ENCODE assay signal across 15 mouse cellular contexts in genomic region chr19:55938254-55939046, GRCm38 (mm10).
A peak's percentile ranks its signal among the peaks of the same experiment; 100 is the strongest.
DNase-seq lines count a peak whose midpoint lies in the region; ATAC-seq and TF ChIP-seq lines count a peak whose summit lies in the region.
"Had no signal": no experiment of that assay in that cellular context is flagged by ENCODE, and none has a peak within 500 bp of the region (broad histone marks: within the 10 kb centered on the region; RNA-seq: fewer than 3 reads in every experiment).

No protein-coding gene starts in this region.

- no peaks in the 10 kb centered on the region for H3K27me3 ChIP-seq in intestine, embryonic 14.5 days (replicated peaks; ENCODE audit: control insufficient read depth, insufficient read depth, low read length)
- H3K27me3 ChIP-seq in intestine, postnatal 0 days (replicated peaks; ENCODE audit: control insufficient read depth, insufficient read depth, low read length) = no peaks in the 10 kb centered on the region
- no peaks in the 10 kb centered on the region for H3K27me3 ChIP-seq in liver, embryonic 14.5 days (ENCODE audit: control insufficient read depth, insufficient read depth, low read length)
- H3K27me3 ChIP-seq: midbrain, embryonic 15.5 days had no signal

- no peaks in the 10 kb centered on the region for H3K36me3 ChIP-seq in intestine, embryonic 14.5 days (ENCODE audit: control insufficient read depth, insufficient read depth, low read length)
- H3K36me3 ChIP-seq in intestine, postnatal 0 days (ENCODE audit: control insufficient read depth, insufficient read depth) = no peaks in the 10 kb centered on the region
- peaks cover 5% of the 10 kb centered on the region; the same call in 1 of the 2 replicates for H3K36me3 ChIP-seq in liver, embryonic 14.5 days (replicated peaks; ENCODE audit: control insufficient read depth, insufficient read depth, low read depth)
- H3K36me3 ChIP-seq: forebrain, embryonic 15.5 days; midbrain, embryonic 15.5 days had no signal

- H3K27ac ChIP-seq in intestine, embryonic 14.5 days (ENCODE audit: low read depth) = no peak overlapping the region
- no peak overlapping the region for H3K27ac ChIP-seq in intestine, postnatal 0 days (ENCODE audit: low read depth, low read length)
- H3K27ac ChIP-seq in liver, embryonic 14.5 days = peak overlapping the region; percentile 98
- H3K27ac ChIP-seq: forebrain, embryonic 15.5 days; midbrain, embryonic 15.5 days had no signal

- no peak for TF ChIP-seq CTCF in intestine, postnatal 0 days (IDR thresholded peaks at IDR 0.05; ENCODE audit: low read depth)
- TF ChIP-seq CTCF in liver, embryonic 14.5 days (IDR thresholded peaks at IDR 0.05; ENCODE audit: low read depth) = no peak

- no peak for ATAC-seq in intestine, embryonic 14.5 days (replicated peaks; ENCODE audit: low FRiP score, low TSS enrichment, low read depth)
- ATAC-seq in intestine, postnatal 0 days = no peak
- ATAC-seq in common myeloid progenitor, adult 5-6 weeks (replicated peaks; ENCODE audit: low read depth, poor library complexity, severe bottlenecking) = peak; percentile 64
- ATAC-seq in liver, embryonic 14.5 days (ENCODE audit: insufficient read depth) = peak; percentile 72
- ATAC-seq: forebrain, embryonic 15.5 days; inflammation-experienced regulatory T-cells, adult 6 months; midbrain, embryonic 15.5 days had no signal

- peak; percentile 99 for TF ChIP-seq EP300 in liver, embryonic 14.5 days (IDR thresholded peaks at IDR 0.05; ENCODE audit: low read depth)

- peak; percentile 37 for DNase-seq in intestine, embryonic 14.5 days (ENCODE audit: low spot score)
- peak; percentile 90 for DNase-seq in MEL-GATA-1-ER (ENCODE audit: extremely low read depth, low read depth)
- peak; percentile 87 to 92 (median 88) for DNase-seq in liver, embryonic 14.5 days (ENCODE audit: low read depth in 3 of 3, low spot score in 3 of 3)
- no peak for DNase-seq in cerebellum, postnatal 25 days
- DNase-seq in right cerebral cortex, postnatal 36 days (ENCODE audit: low spot score in 2 of 2) = no peak
- no peak for DNase-seq in kidney, adult 8-10 months
- DNase-seq: adrenal gland, postnatal 14 days; kidney, postnatal 14 days; lung, postnatal 4 days; thymus, postnatal 14 days had no signal

- no peaks in the 10 kb centered on the region for H3K9me3 ChIP-seq in intestine, embryonic 14.5 days (ENCODE audit: control insufficient read depth, low read length)
- H3K9me3 ChIP-seq in intestine, postnatal 0 days (ENCODE audit: control insufficient read depth) = no peaks in the 10 kb centered on the region
- no peaks in the 10 kb centered on the region for H3K9me3 ChIP-seq in liver, embryonic 14.5 days (ENCODE audit: control insufficient read depth, low read length)
- H3K9me3 ChIP-seq: forebrain, embryonic 15.5 days; midbrain, embryonic 15.5 days had no signal

- no peak overlapping the region for H3K4me2 ChIP-seq in intestine, embryonic 14.5 days (ENCODE audit: low read length)
- no peak overlapping the region for H3K4me2 ChIP-seq in intestine, postnatal 0 days (replicated peaks; ENCODE audit: low read depth)
- peak overlapping the region; percentile 86 for H3K4me2 ChIP-seq in liver, embryonic 14.5 days (ENCODE audit: low read depth)
- H3K4me2 ChIP-seq: forebrain, embryonic 15.5 days; midbrain, embryonic 15.5 days had no signal

- no peak overlapping the region for H3K4me3 ChIP-seq in intestine, embryonic 14.5 days (ENCODE audit: low read depth, low read length)
- H3K4me3 ChIP-seq in intestine, postnatal 0 days (ENCODE audit: low read depth, low read length) = no peak overlapping the region
- peak overlapping the region; percentile 60 to 65 for H3K4me3 ChIP-seq in liver, embryonic 14.5 days (ENCODE audit: insufficient read depth in 1 of 2, low read depth in 2 of 2, low read length in 2 of 2)
- H3K4me3 ChIP-seq: forebrain, embryonic 15.5 days; midbrain, embryonic 15.5 days had no signal

- 0 out of 2 replicates have a peak, but pooled peaks cover 6% of the 10 kb centered on the region for H3K4me1 ChIP-seq in intestine, embryonic 14.5 days (replicated peaks; ENCODE audit: control insufficient read depth, insufficient read depth, low read length)
- H3K4me1 ChIP-seq in intestine, postnatal 0 days (replicated peaks; ENCODE audit: control insufficient read depth, insufficient read depth, low read length) = no peaks in the 10 kb centered on the region
- H3K4me1 ChIP-seq in liver, embryonic 14.5 days (replicated peaks; ENCODE audit: control insufficient read depth in 2 of 2, insufficient read depth in 2 of 2, low read length in 1 of 2) = peaks cover 62 to 70% of the 10 kb centered on the region in 2 experiments

- WGBS in intestine, embryonic 14.5 days = 89% methylated on average over 21 of the region's 21 CpGs
- WGBS in intestine, postnatal 0 days = 84% methylated on average over 21 of the region's 21 CpGs
- WGBS in liver, embryonic 14.5 days (ENCODE audit: insufficient replicate concordance) = 35% methylated on average over 21 of the region's 21 CpGs

- H3K9ac ChIP-seq in intestine, embryonic 14.5 days (ENCODE audit: low read length) = no peak overlapping the region
- H3K9ac ChIP-seq in intestine, postnatal 0 days (ENCODE audit: low read depth, low read length) = no peak overlapping the region
- peak overlapping the region; percentile 75 for H3K9ac ChIP-seq in liver, embryonic 14.5 days (replicated peaks)
- H3K9ac ChIP-seq: forebrain, embryonic 15.5 days; midbrain, embryonic 15.5 days had no signal

Comparison
In these comparisons a context has a peak if more than half of its experiments do, and no peak if none do; other contexts are left out.
1. ATAC-seq: peak in common myeloid progenitor, adult 5-6 weeks (single experiment) and liver, embryonic 14.5 days (single experiment); none in intestine, embryonic 14.5 days (single experiment) and intestine, postnatal 0 days (single experiment).
2. DNase-seq: peak in intestine, embryonic 14.5 days (single experiment), MEL-GATA-1-ER (single experiment) and liver, embryonic 14.5 days (3 of 3); none in cerebellum, postnatal 25 days (0 of 2), right cerebral cortex, postnatal 36 days (0 of 2) and kidney, adult 8-10 months (0 of 2).
3. H3K4me3 ChIP-seq: peak in liver, embryonic 14.5 days (2 of 2); none in intestine, embryonic 14.5 days (single experiment) and intestine, postnatal 0 days (single experiment).